Mouse (Mus musculus): ENCODE data around the gene 9930021J03Rik.
A peak's percentile ranks its signal among the peaks of the same experiment; 100 is the strongest.

Gene 9930021J03Rik

DNA sequence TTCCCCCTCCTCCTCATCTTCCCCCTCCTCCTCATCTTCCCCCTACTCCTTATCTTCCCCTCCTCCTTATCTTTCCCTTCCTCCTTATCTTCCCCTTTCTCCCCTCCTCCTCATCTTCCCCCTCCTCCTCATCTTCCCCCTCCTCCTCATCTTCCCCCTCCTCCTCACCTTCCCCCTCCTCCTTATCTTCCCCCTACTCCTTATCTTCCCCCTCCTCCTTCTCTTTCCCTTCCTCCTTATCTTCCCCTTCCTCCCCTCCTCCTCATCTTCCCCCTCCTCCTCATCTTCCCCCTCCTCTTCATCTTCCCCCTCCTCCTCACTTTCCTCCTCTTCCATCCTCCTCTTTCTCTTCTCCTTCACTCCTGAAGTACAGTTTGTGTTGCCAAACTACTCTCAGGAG, 108.9 kb downstream of the 9930021J03Rik start:
- DNase-seq (ENCODE audit: low read depth in 2 of 2, low spot score in 2 of 2) = no peak

DNA sequence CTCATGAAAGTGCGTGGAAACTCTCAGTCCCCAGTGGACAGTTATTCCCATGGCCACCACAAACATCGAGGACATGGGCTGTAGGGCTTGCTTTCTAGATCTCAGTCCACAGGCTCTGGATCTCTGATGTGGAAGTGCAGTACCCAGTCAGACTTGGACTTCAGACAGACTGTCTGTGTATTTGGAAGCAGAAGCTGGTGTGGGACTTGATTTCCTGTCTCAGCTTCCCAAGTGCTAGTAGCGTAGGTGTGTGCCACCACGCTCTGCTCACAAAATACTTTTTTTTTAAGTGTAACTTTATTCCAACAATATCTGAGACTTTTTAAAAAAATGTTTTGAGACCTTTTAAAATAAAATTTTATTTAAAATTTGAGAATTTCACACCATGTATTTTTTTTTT, 109.5 kb downstream of the 9930021J03Rik start:
- no peak for DNase-seq (ENCODE audit: low read depth in 2 of 2, low spot score in 2 of 2)

DNA sequence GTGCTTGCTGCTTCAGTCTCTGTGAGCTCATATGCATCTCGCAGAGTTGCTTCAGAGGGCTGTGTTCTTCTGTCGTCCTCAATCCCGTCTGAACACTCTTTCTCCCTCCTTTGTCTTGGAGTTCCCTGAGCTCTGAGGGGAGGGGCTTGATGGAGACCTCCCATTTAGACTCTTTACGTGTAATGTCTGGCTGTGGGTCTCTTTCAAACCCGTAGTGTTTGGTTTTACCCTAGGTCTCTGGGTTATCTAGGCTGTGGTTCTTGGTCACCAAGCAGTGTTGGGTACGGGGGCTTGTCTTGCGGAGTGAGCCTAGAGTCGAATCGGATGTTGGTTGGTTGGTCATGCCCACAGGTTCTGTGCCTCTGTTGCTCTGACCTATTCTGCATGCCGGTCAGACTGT, 110.7 kb downstream of the 9930021J03Rik start:
- no peak for DNase-seq (ENCODE audit: low read depth in 2 of 2, low spot score in 2 of 2)

DNA sequence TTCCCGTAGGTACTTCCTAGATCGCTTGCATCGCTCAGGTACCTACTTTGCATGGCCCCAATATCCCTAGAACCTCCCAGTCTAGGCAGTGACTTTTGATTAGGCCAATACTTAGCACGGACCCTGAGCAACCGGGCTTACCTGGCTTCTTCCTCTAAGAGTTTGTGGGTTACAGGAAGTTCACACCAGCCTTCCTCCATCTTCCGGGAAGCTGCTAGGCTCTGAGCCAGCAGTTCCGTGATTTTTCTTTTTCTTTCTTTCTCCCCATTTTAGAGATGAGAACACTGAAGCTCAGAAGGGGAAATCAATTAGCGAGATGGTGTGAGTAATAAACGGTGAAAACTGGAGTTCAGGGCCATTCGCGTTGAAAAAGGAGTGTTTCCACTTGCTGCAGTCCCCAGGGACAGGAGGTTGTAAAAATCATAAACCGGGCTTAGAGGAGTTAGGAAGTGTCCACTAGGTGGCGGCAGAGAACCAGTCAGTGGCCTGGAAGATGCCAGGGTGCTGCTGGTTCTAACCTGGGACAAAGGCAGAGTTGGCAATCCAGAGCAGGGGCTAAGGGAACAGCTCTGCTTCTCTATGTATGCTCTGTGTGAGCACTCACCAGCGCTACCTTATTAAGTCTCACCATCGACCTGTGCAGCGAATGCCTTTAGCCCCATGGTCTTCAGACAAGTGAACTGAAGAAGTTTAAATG, 121.8 kb downstream of the 9930021J03Rik start:
- peak; percentile 73 to 79 for DNase-seq (ENCODE audit: low read depth in 2 of 2, low spot score in 2 of 2)

DNA sequence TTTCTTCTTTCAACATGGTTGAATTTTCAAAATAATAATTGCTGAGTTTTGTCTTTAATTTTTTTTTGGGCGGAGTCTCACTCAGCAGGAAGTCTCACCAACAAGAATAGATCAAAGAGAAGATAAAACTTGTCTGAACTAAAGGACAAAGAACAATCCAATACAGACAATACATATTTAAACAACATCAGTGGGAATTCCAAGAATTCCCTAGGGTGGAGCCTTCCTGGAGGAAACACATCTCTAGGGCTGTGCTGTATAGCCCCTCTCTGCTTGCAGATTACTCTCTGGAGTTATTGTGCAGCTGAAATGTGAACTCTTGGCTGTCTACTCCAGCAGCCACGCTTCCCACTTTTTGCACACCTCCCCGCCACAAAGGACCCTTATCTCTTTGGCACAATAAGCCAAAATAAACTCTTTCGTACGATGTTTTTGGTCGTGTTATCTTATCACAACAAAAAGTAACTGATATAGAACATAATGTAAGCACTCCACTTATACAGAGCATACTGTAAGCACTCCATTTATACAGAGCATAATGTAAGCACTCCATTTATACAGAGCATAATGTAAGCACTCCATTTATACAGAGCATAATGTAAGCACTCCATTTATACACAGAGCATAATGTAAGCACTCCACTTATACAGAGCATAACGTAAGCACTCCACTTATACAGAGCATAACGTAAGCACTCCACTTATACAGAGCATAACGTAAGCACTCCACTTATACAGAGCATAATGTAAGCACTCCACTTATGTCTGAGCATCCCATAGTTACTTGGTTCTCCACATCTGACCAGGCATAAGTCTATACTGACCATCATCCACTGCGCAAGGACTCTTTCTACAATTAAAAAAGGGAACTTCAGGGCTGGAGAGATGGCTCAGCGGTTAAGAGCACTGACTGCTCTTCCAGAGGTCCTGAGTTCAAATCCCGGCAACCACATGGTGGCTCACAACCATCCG, 125.3 kb downstream of the 9930021J03Rik start:
- no peak for DNase-seq (ENCODE audit: low read depth in 2 of 2, low spot score in 2 of 2)

DNA sequence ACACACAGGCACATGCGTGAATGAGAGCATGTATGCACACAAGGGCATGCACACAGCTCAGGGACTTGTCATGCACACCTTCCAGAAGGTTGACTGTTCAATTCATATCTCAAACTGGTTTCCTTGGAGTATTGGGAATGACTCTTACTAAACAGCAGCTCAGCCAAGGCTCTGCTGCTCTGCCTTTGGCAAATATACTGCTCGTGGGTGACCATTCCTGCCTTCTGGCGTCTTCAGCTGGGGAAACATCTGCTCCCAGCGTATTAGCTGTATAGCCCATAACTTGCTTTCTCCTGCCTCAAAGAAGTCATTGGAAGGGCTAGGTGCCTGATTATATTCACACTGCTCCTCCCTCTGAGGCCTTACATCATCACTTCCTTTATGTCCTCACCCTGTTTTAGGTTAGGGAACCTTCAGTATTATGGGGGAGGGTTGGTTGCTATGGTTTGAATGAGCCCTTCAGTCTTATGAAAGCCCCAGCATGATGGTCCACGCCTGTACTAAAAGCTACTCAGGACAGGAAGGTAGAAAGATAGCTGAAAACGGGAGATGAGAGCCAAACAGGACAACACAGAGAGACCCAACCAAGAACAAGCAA, 127.5 kb downstream of the 9930021J03Rik start:
- no peak for DNase-seq (ENCODE audit: low read depth in 2 of 2, low spot score in 2 of 2)

DNA sequence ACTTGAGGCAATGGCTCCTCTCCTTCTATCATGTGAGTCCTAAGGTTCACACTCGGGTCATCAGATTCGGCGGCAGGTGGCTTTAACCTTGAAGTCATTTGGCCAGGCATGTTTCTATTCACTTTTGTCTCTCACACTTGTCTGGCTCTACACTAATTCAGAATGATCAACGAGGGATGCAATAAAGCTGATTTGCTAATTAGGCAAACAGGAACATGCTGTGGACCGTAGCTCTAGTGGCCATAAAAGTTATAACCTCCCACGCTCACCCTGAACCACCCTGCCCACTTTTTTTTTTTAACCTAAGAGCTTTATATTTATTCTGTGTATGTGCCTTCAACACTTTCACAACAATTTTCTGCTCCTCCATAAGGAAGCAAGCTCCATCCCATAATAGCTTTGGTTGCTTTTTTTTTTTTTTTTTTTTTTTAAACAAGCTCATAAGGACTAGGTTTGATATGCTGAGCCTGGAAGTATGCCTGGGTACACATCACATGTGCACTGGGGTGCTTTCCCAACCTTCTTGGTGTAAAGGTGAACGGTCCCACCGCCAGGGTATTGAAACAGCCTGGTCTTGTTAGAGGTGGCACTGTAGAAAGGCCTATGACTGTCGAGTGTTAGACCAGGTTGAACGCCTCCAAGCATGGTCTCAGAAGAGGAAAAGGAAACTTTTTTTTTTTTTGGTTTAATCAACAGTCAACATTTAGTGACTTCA, 129.2 kb downstream of the 9930021J03Rik start:
- DNase-seq (ENCODE audit: low read depth in 2 of 2, low spot score in 2 of 2) = no peak

DNA sequence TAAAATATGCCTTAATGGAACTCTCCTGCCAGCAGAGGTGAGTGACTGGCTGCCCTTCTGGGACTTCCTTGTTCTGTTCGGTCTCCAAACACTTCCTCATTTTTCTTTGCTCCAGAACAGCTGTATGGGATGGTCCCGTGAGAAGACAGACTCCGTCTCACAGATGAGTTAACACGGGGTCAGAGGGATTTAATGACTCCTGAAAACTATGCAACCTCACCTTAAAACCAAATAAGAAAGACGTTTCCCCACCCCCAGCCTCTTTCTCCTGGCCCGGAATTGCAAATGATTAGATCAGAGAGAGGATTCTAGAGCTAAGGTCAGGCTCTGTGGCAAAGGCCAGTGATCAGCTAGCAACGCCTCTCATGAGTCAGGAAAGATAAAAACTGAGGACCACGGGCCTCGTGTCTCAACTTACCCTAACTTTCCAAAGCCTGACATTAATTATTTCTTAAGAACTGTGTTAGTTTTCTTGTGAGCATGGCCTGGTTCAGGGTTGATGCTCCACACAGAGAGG, 130.2 kb downstream of the 9930021J03Rik start:
- no peak for DNase-seq (ENCODE audit: low read depth in 2 of 2, low spot score in 2 of 2)

DNA sequence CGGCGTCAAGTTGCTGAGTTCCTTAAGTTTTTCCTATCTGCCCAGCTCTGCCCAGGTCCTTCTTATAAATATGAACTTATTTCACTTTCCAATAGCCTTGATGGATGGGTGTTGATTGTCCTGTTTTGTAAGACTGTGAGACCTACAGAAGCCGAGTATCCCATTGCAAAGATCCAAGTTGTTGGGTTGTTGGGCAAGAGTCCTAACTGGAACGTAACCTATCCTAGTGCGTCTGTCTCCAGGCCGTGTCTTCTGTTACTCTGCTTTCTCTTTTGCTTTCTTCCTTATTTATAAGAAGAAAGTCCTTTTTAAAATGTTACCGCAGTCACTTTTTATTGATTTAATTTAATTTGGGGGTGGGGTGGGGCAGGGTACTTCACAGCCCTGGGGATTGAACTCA, 130.8 kb downstream of the 9930021J03Rik start:
- no peak for DNase-seq (ENCODE audit: low read depth in 2 of 2, low spot score in 2 of 2)

DNA sequence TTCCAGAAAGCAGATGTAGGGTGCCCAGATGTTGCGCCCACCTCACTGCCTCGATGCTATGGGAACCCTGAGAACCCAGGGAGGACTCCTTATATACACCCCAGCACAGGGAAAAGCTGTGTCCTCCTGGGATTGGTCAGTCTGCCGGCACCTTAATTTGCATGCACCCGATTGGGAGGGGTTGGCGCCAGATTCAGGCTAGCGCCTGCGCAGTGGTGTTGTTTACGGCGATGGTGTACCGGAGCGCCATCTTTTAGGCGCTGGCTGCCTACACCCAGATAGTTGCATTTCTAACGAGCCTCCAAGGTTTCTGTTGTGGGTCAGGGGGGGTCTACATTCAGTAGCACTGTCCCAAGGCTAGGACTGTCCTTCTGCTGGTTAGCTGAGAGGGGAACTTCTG, 133.1 kb downstream of the 9930021J03Rik start:
- no peak for DNase-seq (ENCODE audit: low read depth in 2 of 2, low spot score in 2 of 2)

DNA sequence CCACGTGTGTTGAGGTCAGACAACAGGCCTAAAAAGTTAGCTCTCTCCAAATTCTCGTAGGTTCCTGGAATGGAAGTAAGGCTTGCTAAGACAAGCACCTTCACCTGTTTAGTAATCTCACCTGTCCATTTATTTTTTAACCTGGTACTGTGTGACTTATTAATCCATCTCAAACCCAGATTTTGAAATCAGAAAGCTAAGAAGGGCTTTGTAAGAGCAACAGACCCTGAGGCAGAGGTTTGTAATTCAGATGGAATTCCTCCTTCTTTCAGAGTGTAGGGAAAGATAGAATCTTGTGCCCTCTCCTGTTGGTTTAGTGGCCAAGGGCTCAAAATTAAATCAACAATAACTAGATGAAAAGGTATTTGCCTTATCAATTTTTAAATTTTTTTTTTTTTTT, 134.6 kb downstream of the 9930021J03Rik start:
- DNase-seq (ENCODE audit: low read depth in 2 of 2, low spot score in 2 of 2) = no peak

DNA sequence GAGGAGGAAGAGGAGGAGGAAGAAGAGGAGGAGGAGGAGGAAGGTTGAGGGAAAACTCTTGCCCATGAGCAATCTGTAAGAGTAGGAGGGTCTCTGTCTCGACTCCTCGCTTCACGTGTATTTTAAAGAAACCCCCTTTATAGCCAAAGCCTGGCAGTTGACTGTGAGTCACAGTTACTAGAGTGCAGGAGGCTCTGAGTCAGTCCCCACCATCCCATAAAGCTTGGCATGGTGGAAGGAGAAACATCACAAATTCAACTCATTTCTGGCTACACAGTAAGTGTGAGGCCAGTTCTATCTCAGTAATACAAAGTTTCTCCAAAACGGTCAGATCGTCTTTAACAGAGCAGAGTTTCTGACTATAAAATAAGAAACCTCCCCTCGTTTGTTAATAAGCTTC, 135.5 kb downstream of the 9930021J03Rik start:
- DNase-seq (ENCODE audit: low read depth in 2 of 2, low spot score in 2 of 2) = no peak

DNA sequence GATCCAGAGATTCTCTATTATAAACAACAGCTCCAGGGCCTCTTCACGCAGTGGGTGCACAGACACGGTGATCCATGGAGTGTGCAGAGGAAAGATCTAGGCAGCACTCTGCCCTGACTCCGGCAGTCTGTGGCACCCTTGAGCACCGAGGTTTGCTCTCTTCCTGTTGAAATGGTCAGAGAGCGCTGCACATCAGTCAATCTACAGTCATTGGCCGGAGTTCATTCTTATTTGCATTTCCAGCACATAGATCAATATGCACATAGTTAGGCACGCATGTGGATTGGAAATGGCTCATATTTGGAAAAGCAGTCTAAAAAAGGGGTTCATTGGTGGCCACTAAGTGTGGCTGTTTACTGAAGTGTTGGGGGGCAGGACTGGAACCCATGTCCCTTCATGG, 137.7 kb downstream of the 9930021J03Rik start:
- DNase-seq (ENCODE audit: low read depth in 2 of 2, low spot score in 2 of 2) = no peak

DNA sequence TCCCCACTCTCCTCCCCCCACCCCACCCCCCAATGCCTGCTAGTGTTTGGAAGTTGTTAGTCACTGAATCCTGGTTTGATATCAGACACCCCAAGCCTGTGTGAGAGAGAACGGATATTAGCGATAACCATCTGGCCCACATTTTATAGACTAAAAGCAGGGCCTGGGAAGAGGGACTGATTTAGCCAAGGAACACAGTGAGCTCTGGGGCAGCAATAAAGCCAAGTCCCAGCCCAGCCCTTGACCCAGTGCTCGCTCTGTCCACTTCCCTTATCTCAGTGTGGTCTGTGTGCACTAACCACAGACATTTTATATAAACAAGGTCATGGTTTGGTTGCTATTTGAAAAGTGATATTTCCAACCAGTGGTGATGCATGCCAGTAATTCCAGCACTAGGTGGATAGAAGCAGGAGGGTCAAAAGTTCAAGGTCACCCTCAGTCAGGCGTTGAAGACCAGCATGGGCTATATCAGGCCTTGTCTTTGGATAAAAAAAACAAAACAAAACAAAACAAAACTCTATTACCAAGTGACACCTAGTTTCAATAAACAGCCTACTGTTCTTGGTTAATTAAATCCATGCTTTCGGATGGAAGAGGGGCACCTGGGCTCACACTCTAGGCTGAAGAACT, 138.7 kb downstream of the 9930021J03Rik start:
- no peak for DNase-seq (ENCODE audit: low read depth in 2 of 2, low spot score in 2 of 2)

DNA sequence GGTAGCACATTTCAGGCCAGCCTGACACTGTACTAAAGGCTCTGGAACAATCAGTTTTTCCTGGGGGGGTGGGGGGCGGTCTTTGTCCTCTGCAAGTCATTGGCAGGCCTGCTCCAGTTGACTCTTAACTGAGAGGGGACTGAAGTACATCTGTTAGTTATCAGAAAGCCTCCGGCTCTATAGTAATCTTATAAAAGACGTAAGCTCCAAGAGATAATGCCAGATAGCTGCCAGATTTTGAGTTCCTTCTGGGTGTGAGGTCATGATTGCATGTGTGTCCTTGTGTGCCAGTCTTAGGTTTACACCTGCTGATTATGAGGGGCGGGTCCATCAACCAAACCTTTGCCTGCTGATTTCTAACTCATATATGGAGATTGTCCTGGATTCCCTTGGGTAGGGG, 139.6 kb downstream of the 9930021J03Rik start:
- no peak for DNase-seq (ENCODE audit: low read depth in 2 of 2, low spot score in 2 of 2)

DNA sequence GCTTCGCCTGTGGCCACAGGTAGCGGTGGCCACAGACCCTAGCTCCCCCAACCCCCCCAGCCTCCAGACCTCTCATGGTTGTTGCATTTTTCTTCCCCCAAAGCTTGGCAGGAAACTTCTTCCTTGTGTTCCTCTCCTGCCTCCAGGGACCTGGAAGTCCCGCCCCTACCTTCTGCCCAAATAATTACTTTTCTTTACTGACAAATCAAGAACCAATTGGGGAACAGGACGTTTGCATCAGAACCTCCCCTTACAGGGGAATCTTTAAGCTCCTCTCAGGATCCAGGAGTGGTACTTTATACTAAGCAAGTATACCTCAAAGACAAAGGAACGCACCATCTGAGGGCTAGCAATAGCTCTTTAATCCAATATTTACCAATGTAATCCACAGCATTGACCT, 140.9 kb downstream of the 9930021J03Rik start:
- DNase-seq (ENCODE audit: low read depth in 2 of 2, low spot score in 2 of 2) = no peak

Data from CD8-positive naive resting alpha-beta T cell, adult 2 months (primary cell).